Mouse (Mus musculus): Measurements from ENCODE around the gene Rab6b.

DNA sequence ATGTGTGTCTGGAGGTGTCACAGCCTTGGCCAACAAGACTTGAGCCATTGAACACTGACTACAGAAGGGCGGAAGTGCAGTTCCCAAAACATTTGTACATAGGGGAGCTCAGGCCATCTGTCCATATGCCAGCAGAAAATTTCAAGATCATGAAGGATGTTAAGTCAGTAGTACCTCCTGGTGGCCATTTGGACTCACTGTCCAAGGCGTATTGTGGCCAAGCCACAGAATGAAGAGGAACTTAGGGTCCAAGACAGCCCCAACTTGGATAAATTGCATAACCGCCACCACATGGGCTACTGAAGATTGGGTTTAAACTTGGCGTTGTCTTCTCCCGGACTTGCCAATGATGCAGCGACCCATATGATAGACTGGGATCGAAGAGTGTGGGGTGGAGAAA is 64.1 kb downstream of the Rab6b start:
- TF ChIP-seq CTCF (IDR thresholded peaks at IDR 0.05; ENCODE audit: low read depth) (no peak), EP300 (IDR thresholded peaks at IDR 0.05; ENCODE audit: low read depth) (no peak)
